Mouse (Mus musculus) right cerebral cortex, postnatal 25 days (tissue): ENCODE measurements around the gene Ptpru.
A peak's percentile ranks its signal among the peaks of the same experiment; 100 is the strongest.

Experiments used
- DNase-seq: peaks from one replicate; pipeline ENCODE4 v3.0.0; 2022

Gene Ptpru

DNA sequence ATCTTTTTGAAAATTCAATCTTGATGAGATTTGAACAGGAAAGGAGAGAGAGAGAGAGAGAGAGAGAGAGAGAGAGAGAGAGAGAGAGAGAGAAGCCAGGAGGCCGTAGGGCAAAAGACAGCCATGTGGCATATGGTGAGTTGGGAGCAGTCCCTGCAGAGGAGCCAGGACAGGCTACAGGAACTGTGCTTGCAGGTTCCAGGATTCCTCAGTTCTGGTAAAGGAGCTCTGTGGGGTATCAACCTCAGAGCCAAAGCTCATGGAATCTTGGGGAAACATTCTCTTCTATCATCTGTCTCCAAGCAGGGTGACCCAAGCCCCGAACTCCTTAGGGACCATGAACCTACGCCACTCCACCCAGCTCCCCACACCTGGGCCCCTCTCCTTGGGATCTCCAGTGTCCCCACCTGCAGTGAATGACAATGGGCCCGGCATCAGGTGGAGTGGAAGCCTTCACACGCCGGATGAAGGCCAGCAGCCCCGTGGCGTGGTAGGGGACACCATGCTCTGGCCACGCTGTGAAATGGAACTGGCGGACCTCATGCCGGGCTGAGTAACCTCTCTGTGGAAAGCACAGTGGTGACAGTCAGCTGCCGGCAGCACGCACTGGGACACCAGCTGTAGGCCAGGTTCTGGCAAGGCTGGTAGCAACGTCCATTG, 59.3 kb downstream of the Ptpru start:
- no peak for DNase-seq

DNA sequence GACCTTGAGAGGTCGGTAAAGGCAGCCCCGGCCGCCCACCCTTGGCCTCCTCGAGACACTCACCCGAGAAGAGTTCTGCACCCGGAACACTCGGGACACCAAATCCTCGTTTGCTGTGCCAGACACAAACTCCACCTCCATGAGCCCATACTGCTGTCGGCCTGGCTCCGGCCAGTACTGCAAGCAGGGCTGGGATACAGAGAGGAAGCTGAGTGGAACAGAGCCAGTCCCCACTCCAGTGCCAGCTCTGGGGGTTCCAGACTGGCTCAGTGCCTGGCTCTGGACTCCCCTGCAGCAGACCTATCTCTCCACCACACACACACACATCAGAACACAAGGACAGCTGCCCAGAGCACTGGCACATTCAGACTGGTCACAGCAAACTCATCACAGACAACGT, 66.7 kb downstream of the Ptpru start:
- DNase-seq: no peak

DNA sequence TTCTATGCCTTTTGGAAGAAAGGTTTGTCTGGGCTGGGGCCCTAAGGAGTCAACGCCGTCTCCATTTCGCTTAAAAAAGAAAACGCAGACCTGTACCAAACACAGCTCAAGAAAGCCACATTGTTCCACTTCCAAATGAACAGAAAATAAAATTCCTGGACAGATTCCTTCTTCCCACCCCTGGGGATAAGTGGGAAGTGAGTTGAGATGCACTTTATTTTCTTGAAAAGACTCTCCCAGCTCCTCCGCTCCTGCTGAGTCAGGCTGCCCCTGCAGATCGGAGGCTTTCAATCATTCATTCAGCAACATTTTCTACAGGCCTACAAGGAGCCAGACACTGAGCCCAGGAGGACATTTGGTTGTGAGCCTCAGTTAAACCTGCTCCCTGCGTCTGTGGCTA, 74.2 kb downstream of the Ptpru start:
- peak; percentile 31 for DNase-seq

DNA sequence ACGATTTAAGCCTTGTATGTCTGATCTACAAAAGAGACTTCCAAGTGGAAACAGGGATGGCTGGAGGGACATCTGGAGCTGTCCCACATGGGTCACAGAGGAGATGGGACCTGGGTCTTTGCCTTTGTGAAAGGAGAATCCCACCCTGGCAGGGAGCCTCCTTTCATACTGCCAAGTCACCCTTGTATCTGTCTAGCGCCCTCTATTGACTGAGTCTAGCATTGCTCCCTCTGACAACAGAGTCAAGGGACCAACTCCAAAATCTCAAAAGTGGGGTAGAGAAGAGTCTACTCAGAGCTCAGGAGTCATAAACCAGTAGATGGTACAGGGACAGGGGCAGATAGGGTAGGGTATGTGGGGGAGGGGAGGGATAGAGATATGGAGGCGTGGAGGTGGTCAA, 74.6 kb downstream of the Ptpru start:
- no peak for DNase-seq

DNA sequence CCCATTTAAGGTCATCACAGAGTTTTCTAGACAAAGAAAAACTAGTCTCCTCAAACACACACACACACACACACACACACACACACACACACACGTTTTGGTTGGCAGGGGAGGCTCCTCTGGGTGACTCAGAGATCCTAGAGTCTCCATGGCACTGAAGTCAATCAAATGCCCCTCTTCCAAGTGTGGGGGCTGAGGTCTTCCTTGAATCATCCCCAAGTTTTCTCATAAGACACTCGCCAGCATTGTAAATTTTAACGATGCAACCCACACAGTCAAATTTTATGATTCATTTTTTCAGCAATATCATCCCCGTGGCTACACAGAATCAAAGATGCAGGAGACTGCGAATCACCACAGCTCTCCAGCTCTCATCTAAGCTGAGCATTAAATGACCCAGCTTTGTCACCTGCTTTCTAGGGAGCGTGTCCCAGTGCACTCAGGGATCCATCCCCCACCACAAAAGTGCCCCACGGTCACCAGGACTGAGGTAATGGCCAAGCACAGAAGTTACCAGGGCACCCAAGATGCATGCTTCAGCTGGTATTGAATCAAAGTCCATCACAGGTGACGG, 75.8 kb downstream of the Ptpru start:
- DNase-seq: peak; percentile 19

DNA sequence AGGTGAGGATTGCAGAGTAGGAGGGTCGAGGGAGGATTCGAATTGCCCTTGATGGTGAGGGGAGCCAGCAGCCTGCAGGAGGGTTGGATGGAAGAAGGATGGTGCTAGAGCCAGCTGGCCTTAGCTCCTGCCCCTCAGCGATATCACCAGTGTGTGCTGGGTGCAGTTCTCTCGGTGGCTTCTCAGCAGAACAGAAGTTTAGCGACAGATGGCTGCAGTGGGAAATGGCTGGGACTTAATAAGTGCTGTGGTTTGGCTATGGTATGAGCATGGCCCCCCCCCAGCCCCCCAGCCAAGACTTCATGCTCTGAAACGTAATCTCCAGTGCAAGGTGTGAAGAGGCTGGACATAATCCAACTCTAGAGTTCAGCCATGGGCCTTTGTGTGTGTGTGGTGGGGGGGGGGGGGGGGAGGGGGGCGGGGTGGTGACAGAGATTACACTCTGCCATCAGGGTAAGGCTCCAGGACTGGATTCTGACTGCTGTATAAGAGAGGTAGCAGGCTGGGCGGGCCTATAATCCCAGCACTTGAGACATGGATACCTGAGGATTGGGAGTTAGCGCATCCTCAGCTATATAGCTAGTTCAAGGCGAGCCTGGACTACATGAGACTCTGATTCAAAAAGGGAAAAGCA, 85.8 kb downstream of the Ptpru start:
- no peak for DNase-seq

DNA sequence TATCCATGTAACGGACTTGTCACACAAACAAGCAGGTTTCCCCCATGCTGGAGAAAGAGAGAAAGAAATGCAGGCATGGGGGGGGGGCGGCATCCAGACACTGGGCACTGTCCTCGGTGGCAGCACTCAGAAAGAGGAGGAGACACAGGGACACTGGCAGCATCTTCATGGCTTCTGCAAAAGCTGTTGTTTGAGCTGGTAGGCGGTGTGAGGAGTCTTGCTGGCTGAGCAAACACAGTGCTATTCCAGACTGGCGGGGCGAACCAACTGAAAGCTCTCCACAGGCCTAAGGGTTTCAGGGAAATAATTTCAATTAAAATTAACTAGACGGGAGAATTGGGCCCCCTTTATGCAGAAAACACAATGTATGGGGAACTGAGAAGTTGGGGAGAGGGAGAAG, 86.5 kb downstream of the Ptpru start:
- peak; percentile 47 for DNase-seq

DNA sequence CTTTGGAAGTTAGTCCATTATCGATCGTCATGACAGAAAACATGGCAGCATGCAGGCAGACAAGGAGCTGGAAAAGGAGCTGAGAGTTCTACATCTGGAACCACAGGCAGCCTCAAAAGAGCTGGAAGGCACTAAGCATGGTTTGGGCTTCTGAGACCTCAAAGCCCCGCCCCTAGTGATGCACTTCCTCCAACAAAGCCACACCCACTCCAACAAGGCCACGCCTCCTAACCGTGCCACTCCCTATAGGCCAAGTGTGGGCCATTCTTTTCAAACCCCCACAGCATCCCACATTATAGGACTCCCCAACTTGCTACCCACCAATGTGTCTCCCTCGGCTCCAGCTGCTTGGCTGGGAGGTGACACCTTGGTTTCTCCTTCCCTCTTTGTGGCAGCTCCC, 88.3 kb downstream of the Ptpru start:
- DNase-seq: no peak

DNA sequence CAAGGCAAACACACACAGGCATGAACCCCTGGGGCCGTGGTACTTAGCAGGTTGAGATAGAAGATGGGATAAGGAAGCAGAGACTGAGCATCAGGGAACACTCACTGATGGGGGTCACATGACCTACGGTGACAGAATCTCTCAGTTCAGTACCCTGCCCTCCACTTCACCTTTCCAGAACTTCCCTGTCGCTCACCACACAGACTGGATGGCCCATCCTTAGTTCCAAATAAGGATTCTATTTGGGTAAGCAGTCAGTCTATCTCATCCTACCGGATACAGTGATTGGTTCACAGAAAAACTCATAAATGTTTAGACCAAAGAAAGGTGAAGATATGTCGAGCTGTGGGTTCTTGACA, 93.4 kb downstream of the Ptpru start:
- no peak for DNase-seq

DNA sequence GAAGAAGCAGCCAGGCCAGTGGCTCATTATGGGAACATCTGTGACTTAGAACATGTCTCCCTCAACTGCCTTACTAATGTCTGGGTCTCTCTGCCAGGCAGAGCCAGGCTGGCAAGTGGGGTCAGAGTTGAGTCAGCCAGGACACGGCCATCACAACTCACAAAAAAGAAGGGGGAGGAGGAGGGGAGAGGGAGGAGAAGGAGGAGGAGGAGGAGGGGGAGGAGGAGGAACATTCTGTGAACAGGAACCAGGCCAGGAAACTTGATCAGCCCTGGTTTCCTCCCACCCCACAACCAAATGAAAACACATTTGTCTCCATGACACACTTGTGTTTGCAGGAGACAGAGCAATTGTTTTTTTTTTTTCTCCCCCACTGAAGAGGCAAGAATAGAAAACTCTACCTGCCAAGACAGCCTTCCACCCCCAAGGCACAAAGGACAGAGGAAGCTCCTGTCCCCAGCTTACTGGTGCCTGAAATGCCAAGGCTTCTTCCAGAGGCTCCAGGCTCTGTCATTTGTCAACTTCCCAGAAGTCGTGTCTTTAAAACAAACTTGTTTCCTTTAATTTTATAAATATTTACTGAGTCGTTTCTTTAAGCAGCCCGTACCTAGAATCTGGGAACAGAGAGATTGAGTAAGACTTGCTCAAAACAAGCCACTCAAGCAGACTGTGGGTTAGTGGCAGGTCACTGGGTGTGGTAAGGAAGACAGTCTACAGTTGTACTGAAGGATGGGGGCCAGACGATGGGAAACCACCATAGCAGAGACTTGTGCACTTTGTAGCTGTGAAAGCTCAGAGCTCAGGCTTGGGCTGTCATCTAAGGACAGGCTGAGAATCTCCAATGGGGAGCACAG, 94.0 kb downstream of the Ptpru start:
- DNase-seq: no peak

DNA sequence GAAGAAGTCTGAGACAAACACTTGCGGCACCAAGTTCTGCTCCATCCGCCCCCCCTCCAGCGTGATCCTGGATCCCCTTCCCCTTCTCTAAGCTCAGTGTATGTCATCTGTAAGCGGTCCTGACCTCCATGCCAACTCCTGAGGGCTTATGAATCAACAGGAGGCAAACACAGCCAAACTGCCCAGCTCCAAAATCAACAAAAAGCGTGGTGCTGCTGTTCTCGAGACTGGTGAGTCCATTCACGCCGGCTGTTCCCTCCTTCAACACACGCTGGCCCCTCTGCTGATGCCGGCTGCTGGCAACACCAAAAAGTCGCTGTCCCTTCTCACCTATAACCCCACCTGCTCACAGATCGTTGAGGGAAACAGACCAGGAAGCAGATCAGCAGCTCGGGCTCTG, 95.1 kb downstream of the Ptpru start:
- DNase-seq: no peak

DNA sequence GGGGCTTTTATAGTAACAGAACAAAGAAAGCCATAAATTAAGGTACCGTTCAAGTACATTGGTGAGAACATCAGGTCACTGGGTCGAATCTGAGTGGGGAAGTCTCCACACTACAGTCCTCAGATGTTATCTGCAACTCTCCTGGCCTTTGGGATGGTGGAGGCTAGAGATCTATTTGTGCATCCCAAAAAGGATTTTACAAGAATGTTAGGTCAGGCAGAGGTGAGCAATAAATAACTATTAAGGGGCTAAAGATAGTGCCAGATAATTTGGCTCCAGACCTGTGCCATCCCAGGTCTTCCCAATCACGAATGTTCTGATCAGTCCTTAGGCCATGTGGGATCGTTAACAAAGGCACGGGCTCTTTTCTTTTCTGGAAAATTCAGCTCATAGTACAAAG, 97.5 kb downstream of the Ptpru start:
- DNase-seq: no peak

DNA sequence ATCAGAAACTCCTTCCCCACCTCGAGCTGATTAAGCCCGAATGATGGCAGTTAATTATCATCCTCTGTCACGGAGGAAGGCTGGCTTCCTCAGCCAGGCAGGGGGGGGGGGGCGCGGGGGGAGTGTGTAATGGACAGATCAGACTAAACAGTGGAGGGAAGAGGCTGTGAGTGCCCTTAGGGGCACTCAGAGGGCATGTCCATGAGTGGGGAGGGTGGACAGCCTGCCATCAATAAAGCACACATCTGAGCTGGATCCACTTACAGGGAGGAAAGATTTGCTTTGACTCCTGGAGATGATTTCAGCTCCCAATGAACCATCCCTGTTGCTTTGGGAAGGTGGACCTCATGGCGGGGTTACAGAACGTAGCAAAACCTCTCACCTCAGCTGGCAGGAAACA, 109.5 kb downstream of the Ptpru start:
- DNase-seq: no peak

DNA sequence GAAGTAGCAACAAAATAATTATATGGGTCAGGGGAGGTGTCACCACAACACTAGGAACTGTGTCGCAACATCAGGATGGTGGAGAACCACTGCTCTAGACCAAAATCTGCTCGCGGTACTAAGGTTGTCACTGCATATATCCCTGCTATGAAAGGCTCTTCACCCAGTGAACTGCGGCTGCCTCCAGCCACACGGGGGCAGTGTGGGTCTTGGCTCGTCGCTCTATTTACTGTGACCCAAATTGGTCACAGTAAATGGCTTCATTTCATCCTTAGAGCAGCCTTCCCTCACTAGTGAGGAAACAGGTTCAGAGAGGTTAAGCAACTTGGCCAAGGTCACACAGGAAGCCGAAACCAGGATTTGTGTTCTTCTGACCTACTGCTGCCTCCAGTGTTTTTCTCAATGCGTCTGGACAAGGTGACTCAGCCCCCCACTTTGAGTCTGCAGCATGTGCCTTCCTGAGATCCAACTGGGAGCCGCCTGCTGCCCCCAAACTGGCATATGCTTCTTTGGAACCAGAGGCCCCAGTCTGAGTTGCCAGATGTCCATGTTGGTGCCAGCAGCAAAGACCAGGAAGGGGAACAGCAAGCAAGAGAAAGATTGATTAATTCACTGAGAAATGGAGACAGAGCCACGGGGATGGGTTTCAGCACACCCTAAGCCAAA, 114.5 kb downstream of the Ptpru start:
- DNase-seq: peak; percentile 16

DNA sequence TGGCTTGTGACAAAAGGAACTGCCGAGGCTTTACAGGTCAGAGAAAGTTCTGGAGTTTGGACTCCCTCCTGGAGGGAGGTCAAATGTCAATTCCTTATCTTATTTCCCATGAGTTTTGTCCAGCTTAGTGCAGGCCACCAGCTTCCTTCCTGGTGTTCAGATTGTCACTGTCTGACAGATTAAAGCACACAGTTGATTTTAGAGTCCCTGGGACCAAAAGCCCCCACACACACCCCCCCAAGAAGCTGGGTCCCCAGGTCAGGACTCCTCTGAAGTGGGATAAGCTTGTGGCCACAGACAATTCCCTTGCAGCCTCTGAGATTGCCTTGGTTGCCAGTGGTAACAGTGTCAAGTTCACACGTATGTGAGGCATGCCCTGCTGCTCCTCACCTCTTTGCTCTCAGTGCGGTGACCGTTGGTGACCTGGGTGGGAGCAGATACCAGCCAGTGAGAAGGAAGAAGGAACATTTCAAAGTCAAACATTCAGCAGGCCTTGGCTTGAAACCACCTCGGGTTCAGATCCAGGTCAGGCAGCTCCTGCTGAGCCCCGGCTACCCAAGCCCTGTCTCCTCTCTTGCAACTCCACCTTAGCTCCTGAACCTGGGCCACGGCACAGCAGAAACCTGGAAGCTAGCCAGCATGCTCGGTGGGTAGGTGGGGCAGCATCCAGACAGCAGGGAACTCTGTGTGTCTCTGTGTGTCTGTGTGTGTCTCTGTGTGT, 115.8 kb downstream of the Ptpru start:
- DNase-seq: no peak

DNA sequence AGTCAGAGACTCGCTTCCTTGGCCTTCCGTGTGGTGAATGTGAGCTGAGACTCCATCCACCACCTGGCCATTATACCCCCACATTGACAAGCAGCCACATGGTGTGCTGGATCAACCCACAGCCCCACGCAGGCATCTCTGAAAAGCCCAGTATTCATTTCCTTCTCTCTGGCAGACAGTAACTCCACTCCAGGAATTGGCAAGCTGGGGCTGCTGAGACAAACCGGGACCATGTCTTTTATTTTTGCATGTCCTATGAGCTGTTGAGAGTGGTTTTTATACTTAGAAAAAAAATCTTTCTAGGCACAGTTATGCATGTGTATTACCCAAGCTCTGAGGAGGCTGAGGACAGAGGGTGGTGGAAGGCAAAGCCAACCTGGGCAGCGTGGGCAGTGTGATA, 118.9 kb downstream of the Ptpru start:
- peak; percentile 64 for DNase-seq
